Mouse (Mus musculus) heart, postnatal 36 days (tissue): ENCODE results near the gene Marveld3. TPM values are rescaled to one million over a fixed set of nuclear protein-coding genes. Genes with fewer than 3 reads are reported as not detected.

Experiments used
- DNase-seq, 2 experiments: peaks; one replicate each; pipeline ENCODE4 v3.0.0; 2021 to 2022
- intact Hi-C: fragments of 180-260 bp; cut with DNase I; formaldehyde crosslinking; loops from one replicate; pipeline ENCODE4 v1.15.1; 2025
- total RNA-seq, 2 experiments: library from RNA; stranded (reverse); gene quantifications; 2 replicates each; pipeline ENCODE4 v1.2.3; 2021

Gene Marveld3
- total RNA-seq, 2 experiments from 2014 or later, result 0.14 to 0.19 TPM

GRCm38 (mm10) chr8:109906907-109907306 is 55.1 kb downstream of the Marveld3 start:
- intact Hi-C loops, result no loop called here
- no peak for DNase-seq

GRCm38 (mm10) chr8:109904928-109905668 is 56.9 kb downstream of the Marveld3 start:
- intact Hi-C loops, result no loop called here
- DNase-seq, result no peak

DNA sequence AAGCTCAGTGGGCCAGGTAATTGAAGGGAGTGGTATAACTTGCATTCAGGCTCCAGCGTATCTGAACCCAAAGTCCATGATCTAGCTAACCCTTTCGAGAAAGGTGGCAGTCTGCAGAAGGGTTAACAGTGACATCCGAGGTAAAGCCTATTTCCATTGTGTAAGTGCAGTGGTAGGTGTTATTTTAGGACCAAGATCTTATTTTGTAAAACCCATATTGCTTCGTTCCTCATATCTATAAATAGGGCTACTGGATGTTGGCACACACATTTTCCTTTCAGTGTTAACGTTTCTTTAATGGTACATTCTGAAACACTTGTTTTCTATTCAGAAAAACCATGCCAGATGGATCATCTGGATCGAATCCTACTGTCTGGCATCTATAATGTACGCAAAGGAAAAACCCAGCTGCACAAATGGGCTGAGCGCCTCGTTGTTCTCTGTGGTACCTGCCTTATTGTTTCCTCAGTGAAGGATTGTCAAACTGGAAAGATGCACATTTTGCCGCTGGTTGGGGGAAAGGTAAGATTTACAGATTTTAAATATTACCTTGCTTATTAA is 58.0 kb downstream of the Marveld3 start:
- intact Hi-C loops, result no loop called here
- DNase-seq, result no peak

DNA sequence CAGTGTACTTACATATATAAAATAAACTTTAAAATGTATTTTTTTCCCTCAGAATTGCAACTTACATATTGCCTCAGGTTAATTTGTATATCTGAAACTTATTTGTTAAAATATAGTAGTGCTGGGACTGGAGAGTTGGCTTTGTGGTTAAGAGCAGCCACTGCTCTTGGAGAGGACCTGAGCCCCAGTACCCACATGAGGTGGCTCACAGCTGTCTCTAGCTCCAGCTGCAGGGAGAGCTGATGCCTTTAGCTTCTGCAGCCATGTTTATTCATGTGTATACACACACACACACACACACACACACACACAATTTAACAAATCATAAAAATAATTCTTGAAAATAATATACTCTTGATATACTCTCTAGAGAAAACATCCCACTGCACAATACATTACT is 59.6 kb downstream of the Marveld3 start:
- DNase-seq, result no peak
- intact Hi-C loops, result no loop called here

Other genes starting within 250 kb of the Marveld3 start
- 10 to 100 TPM; 21.0 to 24.2 TPM for gene Atxn1l, start 224.5 kb downstream of the Marveld3 start, total RNA-seq
- gene Ap1g1, start 183.6 kb downstream of the Marveld3 start, total RNA-seq, result 10 to 100 TPM; 37.7 to 38.9 TPM
- 1 to 10 TPM; 4.8 to 5.5 TPM for gene Phlpp2, start 93.7 kb downstream of the Marveld3 start, total RNA-seq
- gene Tat, start 28.2 kb upstream of the Marveld3 start, total RNA-seq, result 1 to 10 TPM in 1 of 2 experiments, under 1 TPM in 1; 0.38 to 1.3 TPM
- gene Chst4, start 77.5 kb upstream of the Marveld3 start, total RNA-seq, result 1 to 10 TPM; 3.3 to 7.0 TPM
- 1 to 10 TPM; 6.9 to 8.8 TPM for gene Zfp612, start 117.5 kb upstream of the Marveld3 start, total RNA-seq
- gene Gm21964, start 139.0 kb upstream of the Marveld3 start, total RNA-seq, result not detected
- gene Gm17720, start 140.6 kb upstream of the Marveld3 start, total RNA-seq, result not detected
- not detected for gene Calb2, start 206.0 kb upstream of the Marveld3 start, total RNA-seq